Mouse (Mus musculus) heart, adult 2 months (tissue): ENCODE results near the gene Timm8b.

Experiments
- CTCF ChIP-seq: fragments of 200-600 bp; IDR thresholded peaks from 2 replicates; pipeline ENCODE4 v1.8.1; 2022; ENCODE audit warnings: antibody characterized with exemption, mild to moderate bottlenecking, moderate library complexity
- EP300 ChIP-seq: fragments of 200-500 bp; IDR thresholded peaks from 2 replicates; pipeline ENCODE4 v1.6.1; 2011; ENCODE audit warnings: low read depth, low read length, control low read depth; ENCODE audit not compliant: insufficient read depth
- POLR2A ChIP-seq: fragments of 200-500 bp; IDR thresholded peaks from 2 replicates; pipeline ENCODE4 v1.6.1; 2011; ENCODE audit warnings: mild to moderate bottlenecking, low read depth, low read length, control low read depth; ENCODE audit not compliant: insufficient read depth

DNA sequence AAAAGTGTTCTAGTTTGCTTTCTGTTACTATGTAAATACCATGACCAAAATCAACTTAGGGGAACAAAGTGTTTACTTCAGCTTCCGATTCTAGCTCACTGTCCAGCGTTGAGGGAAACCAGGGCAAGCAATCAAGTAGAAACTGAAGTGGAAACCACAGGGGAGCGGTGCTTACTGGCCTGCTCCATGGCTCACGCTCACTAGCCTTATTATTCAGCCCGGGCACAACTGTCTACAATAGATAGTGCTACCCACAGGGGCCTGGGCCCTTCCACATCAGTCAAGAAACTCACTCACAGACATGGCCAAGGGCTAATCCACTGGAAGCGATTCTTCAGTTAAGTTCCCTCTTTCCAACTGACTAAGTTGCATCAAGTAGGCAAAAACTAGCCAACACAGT is 2.2 kb upstream of the Timm8b start:
- TF ChIP-seq EP300 (no peak), POLR2A (no peak), CTCF (no peak)
